Mouse (Mus musculus): ENCODE measurements around the gene Rnf151. TPM values are rescaled to one million over a fixed set of nuclear protein-coding genes. Genes with fewer than 3 reads are reported as not detected.
A peak's percentile ranks its signal among the peaks of the same experiment; 100 is the strongest.

Rnf151 gene
- total RNA-seq (2021) = not detected

- no peak for DNase-seq (ENCODE audit: extremely low spot score in 1 of 2, low spot score in 1 of 2)
These were observed at the start of gene Rnf151, which contains the start of gene Rps2 for GRCm38 (mm10) chr17:24717943-24718342. Gene Rnf151, minus strand, starts transcription at chr17:24718063. Gene Rps2, plus strand, starts transcription at chr17:24718116.

GRCm38 (mm10) chr17:24766266-24766875, 48.5 kb upstream of the Rnf151 start:
- DNase-seq (ENCODE audit: extremely low spot score in 1 of 2, low spot score in 1 of 2) = no peak

- DNase-seq (ENCODE audit: extremely low spot score in 1 of 2, low spot score in 1 of 2) = no peak
These were observed 47.4 kb upstream of the Rnf151 start for GRCm38 (mm10) chr17:24765016-24765905.

GRCm38 (mm10) chr17:24761121-24761520, 43.3 kb upstream of the Rnf151 start:
- DNase-seq (ENCODE audit: extremely low spot score in 1 of 2, low spot score in 1 of 2) = no peak

GRCm38 (mm10) chr17:24757394-24757793, 39.5 kb upstream of the Rnf151 start:
- DNase-seq (ENCODE audit: extremely low spot score in 1 of 2, low spot score in 1 of 2) = no peak

- DNase-seq (ENCODE audit: extremely low spot score in 1 of 2, low spot score in 1 of 2) = no peak
These were observed 34.8 kb upstream of the Rnf151 start, which contains the start of gene Hs3st6 for GRCm38 (mm10) chr17:24752415-24753394. Gene Hs3st6, plus strand, starts transcription at chr17:24752988.

GRCm38 (mm10) chr17:24751528-24751927, 33.7 kb upstream of the Rnf151 start:
- DNase-seq (ENCODE audit: extremely low spot score in 1 of 2, low spot score in 1 of 2) = no peak

- no peak for DNase-seq (ENCODE audit: extremely low spot score in 1 of 2, low spot score in 1 of 2)
These were observed 29.1 kb upstream of the Rnf151 start for GRCm38 (mm10) chr17:24746986-24747385.

- DNase-seq (ENCODE audit: extremely low spot score in 1 of 2, low spot score in 1 of 2) = peak; percentile 70 to 93
These were observed 27.9 kb upstream of the Rnf151 start for GRCm38 (mm10) chr17:24745526-24746497.

GRCm38 (mm10) chr17:24744381-24744780, 26.5 kb upstream of the Rnf151 start:
- no peak for DNase-seq (ENCODE audit: extremely low spot score in 1 of 2, low spot score in 1 of 2)

GRCm38 (mm10) chr17:24743896-24744295, 26.0 kb upstream of the Rnf151 start:
- DNase-seq (ENCODE audit: extremely low spot score in 1 of 2, low spot score in 1 of 2) = no peak

GRCm38 (mm10) chr17:24742307-24742706, 24.4 kb upstream of the Rnf151 start:
- no peak for DNase-seq (ENCODE audit: extremely low spot score in 1 of 2, low spot score in 1 of 2)

- DNase-seq (ENCODE audit: extremely low spot score in 1 of 2, low spot score in 1 of 2) = no peak
These were observed 22.1 kb upstream of the Rnf151 start for GRCm38 (mm10) chr17:24739926-24740325.

GRCm38 (mm10) chr17:24738238-24738637, 20.4 kb upstream of the Rnf151 start:
- DNase-seq (ENCODE audit: extremely low spot score in 1 of 2, low spot score in 1 of 2) = no peak

- no peak for DNase-seq (ENCODE audit: extremely low spot score in 1 of 2, low spot score in 1 of 2)
These were observed 19.4 kb upstream of the Rnf151 start for GRCm38 (mm10) chr17:24737135-24737810.

- peak; percentile 64 to 74 for DNase-seq (ENCODE audit: extremely low spot score in 1 of 2, low spot score in 1 of 2)
These were observed 18.6 kb upstream of the Rnf151 start, which contains the start of gene Msrb1 for GRCm38 (mm10) chr17:24736330-24737051. Gene Msrb1, plus strand, starts transcription at chr17:24736642.

GRCm38 (mm10) chr17:24735446-24735845, 17.6 kb upstream of the Rnf151 start:
- no peak for DNase-seq (ENCODE audit: extremely low spot score in 1 of 2, low spot score in 1 of 2)

GRCm38 (mm10) chr17:24734513-24734912, 16.6 kb upstream of the Rnf151 start:
- no peak for DNase-seq (ENCODE audit: extremely low spot score in 1 of 2, low spot score in 1 of 2)
